Mouse (Mus musculus) urinary bladder, postnatal 14 days (tissue): Measurements from ENCODE around the gene Rfx3.

Experiments used
- DNase-seq: peaks from one replicate; pipeline ENCODE4 v3.0.0; 2021; ENCODE audit warnings: low spot score

The Rfx3 gene

GRCm38 (mm10) chr19:27716274-27716673 is 294.7 kb downstream of the Rfx3 start:
- DNase-seq: no peak
